In the genomic region with DNA sequence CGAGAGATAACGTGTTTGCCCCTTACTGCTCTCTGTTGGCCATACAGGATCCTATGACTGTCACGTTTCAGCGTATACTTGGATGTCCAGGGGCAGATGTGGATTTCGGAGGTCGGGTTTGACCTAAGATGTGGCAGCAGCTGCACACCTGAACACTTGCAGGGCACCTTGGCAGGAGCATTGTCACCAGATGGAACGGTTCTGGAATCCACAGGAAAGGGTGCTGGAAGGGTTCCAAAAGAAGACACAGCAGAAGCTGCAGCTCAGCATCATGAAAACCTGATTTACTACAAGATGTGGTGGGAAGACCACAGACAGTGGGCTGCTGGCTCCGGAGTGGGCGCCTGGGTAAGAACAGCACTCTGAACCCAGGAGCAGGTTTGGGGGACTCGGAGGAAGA, we compare ENCODE assay signal across 26 mouse cellular contexts. TPM values are rescaled to one million over a fixed set of nuclear protein-coding genes. Genes with fewer than 3 reads are reported as not detected.
DNase-seq lines count a peak whose midpoint lies in the region; ATAC-seq and TF ChIP-seq lines count a peak whose summit lies in the region.
"Had no signal": no experiment of that assay in that cellular context is flagged by ENCODE, and none has a peak within 500 bp of the region (broad histone marks: within the 10 kb centered on the region; RNA-seq: fewer than 3 reads in every experiment).

No protein-coding gene starts in this region.

- H3K4me2 ChIP-seq in midbrain, postnatal 0 days (ENCODE audit: low read depth, low read length, poor library complexity, severe bottlenecking): no peak overlapping the region
- H3K4me2 ChIP-seq in midbrain, embryonic 11.5 days: no peak overlapping the region
- H3K4me2 ChIP-seq: embryonic facial prominence, embryonic 12.5 days; heart, embryonic 13.5 days; kidney, embryonic 15.5 days; liver, embryonic 12.5 days; midbrain, embryonic 12.5 days; neural tube, embryonic 13.5 days had no signal

- H3K4me1 ChIP-seq in midbrain, postnatal 0 days (ENCODE audit: insufficient read depth, low read length): no peaks in the 10 kb centered on the region
- no peaks in the 10 kb centered on the region for H3K4me1 ChIP-seq in midbrain, embryonic 11.5 days (ENCODE audit: control insufficient read depth, insufficient read depth, low read length)
- H3K4me1 ChIP-seq: embryonic facial prominence, embryonic 12.5 days; heart, embryonic 13.5 days; kidney, embryonic 15.5 days; liver, embryonic 12.5 days; midbrain, embryonic 12.5 days; neural tube, embryonic 13.5 days had no signal

- peaks cover 17% of the 10 kb centered on the region; the same call in 1 of the 2 replicates for H3K36me3 ChIP-seq in midbrain, postnatal 0 days (ENCODE audit: insufficient read depth, low read length)
- H3K36me3 ChIP-seq in midbrain, embryonic 11.5 days (ENCODE audit: control insufficient read depth, insufficient read depth, low read length): no peaks in the 10 kb centered on the region
- H3K36me3 ChIP-seq: embryonic facial prominence, embryonic 12.5 days; heart, embryonic 13.5 days; kidney, embryonic 15.5 days; liver, embryonic 12.5 days had no signal

- WGBS in midbrain, postnatal 0 days: 80% methylated on average over 10 of the region's 10 CpGs
- WGBS in midbrain, embryonic 11.5 days: 81% methylated on average over 10 of the region's 10 CpGs

- no peak for DNase-seq in frontal cortex, postnatal 36 days (ENCODE audit: low spot score in 2 of 2)
- peak; percentile 39 for DNase-seq in midbrain, postnatal 0 days (ENCODE audit: low spot score)
- DNase-seq in midbrain, embryonic 11.5 days (ENCODE audit: low spot score, missing footprints): no peak
- DNase-seq in cerebellum, postnatal 10 days: peak; percentile 74 to 84
- no peak for DNase-seq in layer of hippocampus, postnatal 14 days (ENCODE audit: low spot score in 2 of 2)
- no peak for DNase-seq in retina, postnatal 1 day
- DNase-seq: adrenal gland, postnatal 14 days; gastrocnemius, adult 2 months; gastrocnemius, postnatal 36 days; heart, postnatal 10 days; kidney, adult 18-20 months; kidney, postnatal 36 days; liver, postnatal 0 days; thymus, postnatal 4 days had no signal

- H3K9me3 ChIP-seq in midbrain, postnatal 0 days (ENCODE audit: low read length): no peaks in the 10 kb centered on the region
- H3K9me3 ChIP-seq in midbrain, embryonic 11.5 days (ENCODE audit: control insufficient read depth, low read length): no peaks in the 10 kb centered on the region
- H3K9me3 ChIP-seq: embryonic facial prominence, embryonic 12.5 days; heart, embryonic 13.5 days; kidney, embryonic 15.5 days; liver, embryonic 12.5 days; midbrain, embryonic 12.5 days had no signal

- ATAC-seq in frontal cortex, adult (ENCODE audit: low TSS enrichment): 0 out of 2 replicates have a peak, but pooled peaks have one; percentile 28
- ATAC-seq in midbrain, postnatal 0 days (ENCODE audit: low FRiP score): no peak
- no peak for ATAC-seq in midbrain, embryonic 11.5 days (ENCODE audit: low FRiP score)
- ATAC-seq: CD4-positive, CD25-positive, alpha-beta regulatory T cell, adult 4 months; forebrain, embryonic 14.5 days; liver, embryonic 12.5 days; liver, postnatal 0 days had no signal

- no peaks in the 10 kb centered on the region for H3K27me3 ChIP-seq in midbrain, postnatal 0 days (ENCODE audit: insufficient read depth, low read length)
- no peaks in the 10 kb centered on the region for H3K27me3 ChIP-seq in midbrain, embryonic 11.5 days (ENCODE audit: control insufficient read depth, insufficient read depth, low read length)
- H3K27me3 ChIP-seq: embryonic facial prominence, embryonic 12.5 days; kidney, embryonic 15.5 days; midbrain, embryonic 12.5 days; neural tube, embryonic 13.5 days had no signal

- no peak overlapping the region for H3K27ac ChIP-seq in midbrain, postnatal 0 days (ENCODE audit: low read depth, low read length)
- H3K27ac ChIP-seq in midbrain, embryonic 11.5 days (ENCODE audit: low read depth, low read length): no peak overlapping the region
- H3K27ac ChIP-seq: embryonic facial prominence, embryonic 12.5 days; gastrocnemius, adult 2 months; heart, embryonic 13.5 days; kidney, embryonic 15.5 days; layer of hippocampus, adult 2 months; liver, embryonic 12.5 days; midbrain, embryonic 12.5 days; neural tube, embryonic 13.5 days had no signal

- no peak for TF ChIP-seq CTCF in midbrain, postnatal 0 days (IDR thresholded peaks at IDR 0.05)

- no peak overlapping the region for H3K4me3 ChIP-seq in midbrain, postnatal 0 days (ENCODE audit: low read depth, low read length)
- H3K4me3 ChIP-seq in midbrain, embryonic 11.5 days (ENCODE audit: low read depth, low read length): no peak overlapping the region
- H3K4me3 ChIP-seq: embryonic facial prominence, embryonic 12.5 days; gastrocnemius, adult 2 months; heart, embryonic 13.5 days; kidney, embryonic 15.5 days; layer of hippocampus, adult 2 months; liver, embryonic 12.5 days; midbrain, embryonic 12.5 days; neural tube, embryonic 13.5 days had no signal

- H3K9ac ChIP-seq in midbrain, postnatal 0 days (replicated peaks; ENCODE audit: low read length, poor library complexity, severe bottlenecking): no peak overlapping the region
- no peak overlapping the region for H3K9ac ChIP-seq in midbrain, embryonic 11.5 days (ENCODE audit: low read length)
- H3K9ac ChIP-seq: embryonic facial prominence, embryonic 12.5 days; heart, embryonic 13.5 days; kidney, embryonic 15.5 days; liver, embryonic 12.5 days; liver, postnatal 0 days; midbrain, embryonic 12.5 days; neural tube, embryonic 13.5 days had no signal

RNA-seq across cellular contexts. Expression of a gene that starts 13.5 kb away (rescaled TPM):
- total RNA-seq in midbrain, postnatal 0 days (2014; rRNA removed): 15.4 and 15.5 TPM in 2 replicates
- 16.6 and 16.9 TPM in 2 replicates for polyA plus RNA-seq in midbrain, postnatal 0 days (2015; fragmentation: Nextera tagmentation; extraction: Ambion mirVana)
- polyA plus RNA-seq in midbrain, embryonic 11.5 days (2014; fragmentation: Nextera tagmentation; extraction: Ambion mirVana): 0.91 and 1.1 TPM in 2 replicates
- 10 to 100 TPM; 43.4 to 44.2 TPM for total RNA-seq in layer of hippocampus, postnatal 14 days (2021)

RNA-seq across cellular contexts. Expression of a gene that starts 20.6 kb away (rescaled TPM):
- total RNA-seq in midbrain, postnatal 0 days (2014; rRNA removed): 1.2 TPM in 1 of 2 replicates, not detected in the other
- polyA plus RNA-seq in midbrain, postnatal 0 days (2015; fragmentation: Nextera tagmentation; extraction: Ambion mirVana): 0.12 TPM in 1 of 2 replicates, not detected in the other
- polyA plus RNA-seq in midbrain, embryonic 11.5 days (2014; fragmentation: Nextera tagmentation; extraction: Ambion mirVana): 0.18 TPM in 1 of 2 replicates, not detected in the other
- under 1 TPM in 1 of 2 experiments, not detected in 1; 0.44 TPM for total RNA-seq in layer of hippocampus, postnatal 14 days (2021)
- total RNA-seq: adrenal gland, postnatal 14 days; gastrocnemius, postnatal 36 days; heart, adult 8-10 months; layer of hippocampus, adult 2 months had no signal
- polyA plus RNA-seq: hindbrain, embryonic 11.5 days; neural tube, embryonic 13.5 days had no signal

Comparison
In these comparisons a context has a peak if more than half of its experiments do, and no peak if none do; other contexts are left out.
1. DNase-seq: peak in midbrain, postnatal 0 days (single experiment) and cerebellum, postnatal 10 days (2 of 2); none in frontal cortex, postnatal 36 days (0 of 2), midbrain, embryonic 11.5 days (single experiment), layer of hippocampus, postnatal 14 days (0 of 2) and retina, postnatal 1 day (single experiment).